9 mouse cellular contexts compared by ENCODE assay signal in genomic region chr7:100637657-100638056, GRCm38 (mm10). TPM values are rescaled to one million over a fixed set of nuclear protein-coding genes. Genes with fewer than 3 reads are reported as not detected.
DNase-seq lines count a peak whose midpoint lies in the region; ATAC-seq and TF ChIP-seq lines count a peak whose summit lies in the region.
"Had no signal": no experiment of that assay in that cellular context is flagged by ENCODE, and none has a peak within 500 bp of the region (broad histone marks: within the 10 kb centered on the region; RNA-seq: fewer than 3 reads in every experiment).

No protein-coding gene starts in this region.

- no peak for TF ChIP-seq POLR2A in ES-Bruce4 (IDR thresholded peaks at IDR 0.05; ENCODE audit: insufficient read depth, low read length)

- no peak for ATAC-seq in kidney, embryonic 15.5 days (replicated peaks; ENCODE audit: low FRiP score)

- H3K4me2 ChIP-seq in kidney, embryonic 15.5 days, result no peak overlapping the region
- H3K4me2 ChIP-seq: embryonic facial prominence, embryonic 15.5 days had no signal

- no peaks in the 10 kb centered on the region for H3K27me3 ChIP-seq in kidney, embryonic 15.5 days
- H3K27me3 ChIP-seq in ES-Bruce4 (ENCODE audit: control insufficient read depth, insufficient read depth, low read length, poor library complexity, severe bottlenecking), result no peaks in the 10 kb centered on the region
- H3K27me3 ChIP-seq: embryonic facial prominence, embryonic 15.5 days had no signal

- no peak for TF ChIP-seq EP300 in ES-Bruce4 (IDR thresholded peaks at IDR 0.05; ENCODE audit: insufficient read depth, low read depth, low read length)

- H3K4me3 ChIP-seq in kidney, embryonic 15.5 days (replicated peaks), result no peak overlapping the region
- H3K4me3 ChIP-seq in ES-Bruce4 (ENCODE audit: low read depth, low read length), result no peak overlapping the region
- H3K4me3 ChIP-seq: embryonic facial prominence, embryonic 15.5 days had no signal

- 4% methylated on average over 1 of the region's 1 CpGs for WGBS in kidney, embryonic 15.5 days

- H3K9ac ChIP-seq in kidney, embryonic 15.5 days, result no peak overlapping the region
- H3K9ac ChIP-seq in ES-Bruce4 (ENCODE audit: low read depth, poor library complexity, severe bottlenecking), result no peak overlapping the region
- H3K9ac ChIP-seq: embryonic facial prominence, embryonic 15.5 days had no signal

- no peak overlapping the region for H3K27ac ChIP-seq in kidney, embryonic 15.5 days
- H3K27ac ChIP-seq in ES-Bruce4 (ENCODE audit: insufficient read depth, low read length), result no peak overlapping the region
- H3K27ac ChIP-seq: embryonic facial prominence, embryonic 15.5 days had no signal

- peak; percentile 7 for TF ChIP-seq CTCF in ES-Bruce4 (IDR thresholded peaks at IDR 0.05; ENCODE audit: low read depth, low read length)

- H3K9me3 ChIP-seq in kidney, embryonic 15.5 days (replicated peaks), result no peaks in the 10 kb centered on the region
- H3K9me3 ChIP-seq in ES-Bruce4 (replicated peaks; ENCODE audit: control insufficient read depth, insufficient read depth, low read length, poor library complexity, severe bottlenecking), result no peaks in the 10 kb centered on the region
- H3K9me3 ChIP-seq: embryonic facial prominence, embryonic 15.5 days had no signal

- H3K36me3 ChIP-seq in kidney, embryonic 15.5 days, result peaks cover 39% of the 10 kb centered on the region
- peaks cover 19% of the 10 kb centered on the region for H3K36me3 ChIP-seq in ES-Bruce4 (ENCODE audit: control insufficient read depth, insufficient read depth, low read length, poor library complexity, severe bottlenecking)

- peak; percentile 39 for DNase-seq in kidney, adult 18-20 months
- DNase-seq in c-Kit-positive CD71-negative TER-119-negative erythroid progenitor cells, embryonic 14.5 days (ENCODE audit: low read depth), result peak; percentile 36
- DNase-seq in lung, postnatal 36 days, result peak; percentile 61
- DNase-seq in adrenal gland, adult 8-10 months, result no peak
- no peak for DNase-seq in right cerebral cortex, postnatal 4 days
- DNase-seq in adrenal gland, adult 18-20 months (ENCODE audit: low spot score in 2 of 2), result no peak

- H3K4me1 ChIP-seq in kidney, embryonic 15.5 days, result no peaks in the 10 kb centered on the region
- no peaks in the 10 kb centered on the region for H3K4me1 ChIP-seq in ES-Bruce4 (ENCODE audit: control insufficient read depth, insufficient read depth, low read length)
- H3K4me1 ChIP-seq: embryonic facial prominence, embryonic 15.5 days had no signal

RNA-seq across cellular contexts. Expression of gene Plekhb1, which starts 24.6 kb away (rescaled TPM):
- 3.5 and 4.4 TPM in 2 replicates for polyA plus RNA-seq in kidney, embryonic 15.5 days (2015; fragmentation: Nextera tagmentation; extraction: Ambion mirVana)
- polyA plus RNA-seq in ES-Bruce4 (2011; ENCODE audit: insufficient read depth, insufficient read length, low read depth, missing spikeins), result 3.9 and 4.0 TPM in 2 replicates
- 1 to 10 TPM; 3.9 to 6.9 (median 4.8) TPM for total RNA-seq in adrenal gland, adult 8-10 months (2022)
- 1 to 10 TPM; 2.9 to 5.2 TPM for total RNA-seq in adrenal gland, adult 18-20 months (2021)

RNA-seq across cellular contexts. Expression of gene Mrpl48, which starts 29.6 kb away (rescaled TPM):
- polyA plus RNA-seq in kidney, embryonic 15.5 days (2015; fragmentation: Nextera tagmentation; extraction: Ambion mirVana), result 81.2 and 92.4 TPM in 2 replicates
- polyA plus RNA-seq in ES-Bruce4 (2011; ENCODE audit: insufficient read depth, insufficient read length, low read depth, missing spikeins), result 57.4 and 68.8 TPM in 2 replicates
- total RNA-seq in adrenal gland, adult 8-10 months (2022), result 10 to 100 TPM; 51.9 to 63.8 (median 57.9) TPM
- total RNA-seq in adrenal gland, adult 18-20 months (2021), result 10 to 100 TPM; 53.7 to 73.3 TPM

RNA-seq across cellular contexts. Expression of gene Rab6a, which starts 30.4 kb away (rescaled TPM):
- polyA plus RNA-seq in kidney, embryonic 15.5 days (2015; fragmentation: Nextera tagmentation; extraction: Ambion mirVana), result 102 and 105 TPM in 2 replicates
- polyA plus RNA-seq in ES-Bruce4 (2011; ENCODE audit: insufficient read depth, insufficient read length, low read depth, missing spikeins), result 137 and 148 TPM in 2 replicates
- 10 to 100 TPM; 64.3 to 76.2 (median 70.9) TPM for total RNA-seq in adrenal gland, adult 8-10 months (2022)
- total RNA-seq in adrenal gland, adult 18-20 months (2021), result 10 to 100 TPM; 81.1 to 81.4 TPM

Comparison
In these comparisons a context has a peak if more than half of its experiments do, and no peak if none do; other contexts are left out.
1. DNase-seq: peak in kidney, adult 18-20 months (single experiment), c-Kit-positive CD71-negative TER-119-negative erythroid progenitor cells, embryonic 14.5 days (single experiment) and lung, postnatal 36 days (single experiment); none in adrenal gland, adult 8-10 months (single experiment), right cerebral cortex, postnatal 4 days (single experiment) and adrenal gland, adult 18-20 months (0 of 2).